Mouse (Mus musculus): ENCODE measurements at regions not wholly inside any gene's neighbourhood (a gene's known extent, or its start where the extent isn't known, plus 50 kb on each side); places are given as distances from the start of the nearest gene placed in this dataset.

GRCm38 (mm10) chr15:62152133-62152532 is 1229.3 kb upstream of the A1bg start:
- TF ChIP-seq EP300 (IDR thresholded peaks at IDR 0.05; ENCODE audit: insufficient read depth, low read depth, low read length) (no peak), POLR2A (IDR thresholded peaks at IDR 0.05; ENCODE audit: insufficient read depth, low read depth, low read length) (no peak), CTCF (IDR thresholded peaks at IDR 0.05) (no peak)
- WGBS, result 77% methylated on average over 2 of the region's 2 CpGs
- no peak overlapping the region for H3K27ac ChIP-seq
- no peaks in the 10 kb centered on the region for H3K4me1 ChIP-seq (ENCODE audit: control insufficient read depth, insufficient read depth, low read length)
- H3K79me2 ChIP-seq (replicated peaks; ENCODE audit: control insufficient read depth, insufficient read depth, low read length), result no peaks in the 10 kb centered on the region
- DNase-seq, result no peak
- intact Hi-C loops (cut with DNase I), result no loop called here
- no peaks in the 10 kb centered on the region for H3K27me3 ChIP-seq (ENCODE audit: control insufficient read depth, insufficient read depth, low read length)
- no peak overlapping the region for H3K4me3 ChIP-seq
- no peaks in the 10 kb centered on the region for H3K36me3 ChIP-seq (ENCODE audit: control insufficient read depth, insufficient read depth, low read length)
- no peak overlapping the region for H3K9ac ChIP-seq (ENCODE audit: low read depth, low read length)

GRCm38 (mm10) chr15:62151690-62152089 is 1228.9 kb upstream of the A1bg start:
- no peak for DNase-seq
- no peak overlapping the region for H3K27ac ChIP-seq
- intact Hi-C loops (cut with DNase I), result no loop called here
- no peaks in the 10 kb centered on the region for H3K4me1 ChIP-seq (ENCODE audit: control insufficient read depth, insufficient read depth, low read length)
- H3K36me3 ChIP-seq (ENCODE audit: control insufficient read depth, insufficient read depth, low read length), result no peaks in the 10 kb centered on the region
- H3K9ac ChIP-seq (ENCODE audit: low read depth, low read length), result no peak overlapping the region
- TF ChIP-seq POLR2A (IDR thresholded peaks at IDR 0.05; ENCODE audit: insufficient read depth, low read depth, low read length) (no peak), EP300 (IDR thresholded peaks at IDR 0.05; ENCODE audit: insufficient read depth, low read depth, low read length) (no peak), CTCF (IDR thresholded peaks at IDR 0.05) (no peak)
- no peaks in the 10 kb centered on the region for H3K79me2 ChIP-seq (replicated peaks; ENCODE audit: control insufficient read depth, insufficient read depth, low read length)
- no peaks in the 10 kb centered on the region for H3K27me3 ChIP-seq (ENCODE audit: control insufficient read depth, insufficient read depth, low read length)
- H3K4me3 ChIP-seq, result no peak overlapping the region
- 92% methylated on average over 3 of the region's 3 CpGs for WGBS

GRCm38 (mm10) chr15:62150296-62150695 is 1227.5 kb upstream of the A1bg start:
- Histone ChIP-seq H3K36me3 (ENCODE audit: control insufficient read depth, insufficient read depth, low read length) (no peaks in the 10 kb centered on the region), H3K4me1 (ENCODE audit: control insufficient read depth, insufficient read depth, low read length) (no peaks in the 10 kb centered on the region), H3K4me3 (no peak overlapping the region), H3K9ac (ENCODE audit: low read depth, low read length) (no peak overlapping the region), H3K79me2 (replicated peaks; ENCODE audit: control insufficient read depth, insufficient read depth, low read length) (no peaks in the 10 kb centered on the region), H3K27ac (no peak overlapping the region), H3K27me3 (ENCODE audit: control insufficient read depth, insufficient read depth, low read length) (no peaks in the 10 kb centered on the region)
- 79% methylated on average over 4 of the region's 4 CpGs for WGBS
- DNase-seq, result no peak
- TF ChIP-seq POLR2A (IDR thresholded peaks at IDR 0.05; ENCODE audit: insufficient read depth, low read depth, low read length), result no peak
- no peak for TF ChIP-seq CTCF (IDR thresholded peaks at IDR 0.05)
- no peak for TF ChIP-seq EP300 (IDR thresholded peaks at IDR 0.05; ENCODE audit: insufficient read depth, low read depth, low read length)
- intact Hi-C loops (cut with DNase I), result no loop called here

GRCm38 (mm10) chr15:62148680-62149237 is 1225.9 kb upstream of the A1bg start:
- no peak for DNase-seq
- no peak overlapping the region for H3K9ac ChIP-seq (ENCODE audit: low read depth, low read length)
- H3K27me3 ChIP-seq (ENCODE audit: control insufficient read depth, insufficient read depth, low read length), result no peaks in the 10 kb centered on the region
- H3K4me1 ChIP-seq (ENCODE audit: control insufficient read depth, insufficient read depth, low read length), result no peaks in the 10 kb centered on the region
- no peaks in the 10 kb centered on the region for H3K36me3 ChIP-seq (ENCODE audit: control insufficient read depth, insufficient read depth, low read length)
- H3K79me2 ChIP-seq (replicated peaks; ENCODE audit: control insufficient read depth, insufficient read depth, low read length), result no peaks in the 10 kb centered on the region
- intact Hi-C loops (cut with DNase I), result no loop called here
- WGBS, result 97% methylated on average over 10 of the region's 10 CpGs
- H3K4me3 ChIP-seq, result no peak overlapping the region
- no peak for TF ChIP-seq EP300 (IDR thresholded peaks at IDR 0.05; ENCODE audit: insufficient read depth, low read depth, low read length)
- no peak for TF ChIP-seq CTCF (IDR thresholded peaks at IDR 0.05)
- no peak overlapping the region for H3K27ac ChIP-seq

- H3K27me3 ChIP-seq (ENCODE audit: control insufficient read depth, insufficient read depth, low read length), result no peaks in the 10 kb centered on the region
- intact Hi-C loops (cut with DNase I), result no loop called here
- H3K9ac ChIP-seq (ENCODE audit: low read depth, low read length), result no peak overlapping the region
- H3K36me3 ChIP-seq (ENCODE audit: control insufficient read depth, insufficient read depth, low read length), result no peaks in the 10 kb centered on the region
- no peak overlapping the region for H3K4me3 ChIP-seq
- WGBS, result 65% methylated on average over 5 of the region's 5 CpGs
- no peaks in the 10 kb centered on the region for H3K4me1 ChIP-seq (ENCODE audit: control insufficient read depth, insufficient read depth, low read length)
- no peak overlapping the region for H3K27ac ChIP-seq
- no peak for TF ChIP-seq EP300 (IDR thresholded peaks at IDR 0.05; ENCODE audit: insufficient read depth, low read depth, low read length)
- TF ChIP-seq CTCF (IDR thresholded peaks at IDR 0.05), result no peak
- no peak for TF ChIP-seq POLR2A (IDR thresholded peaks at IDR 0.05; ENCODE audit: insufficient read depth, low read depth, low read length)
- no peaks in the 10 kb centered on the region for H3K79me2 ChIP-seq (replicated peaks; ENCODE audit: control insufficient read depth, insufficient read depth, low read length)
- DNase-seq, result no peak
Observed at GRCm38 (mm10) chr15:62147343-62147953, 1224.6 kb upstream of the A1bg start.

- Histone ChIP-seq H3K36me3 (ENCODE audit: control insufficient read depth, insufficient read depth, low read length) (no peaks in the 10 kb centered on the region), H3K27ac (no peak overlapping the region), H3K27me3 (ENCODE audit: control insufficient read depth, insufficient read depth, low read length) (no peaks in the 10 kb centered on the region), H3K4me3 (no peak overlapping the region), H3K79me2 (replicated peaks; ENCODE audit: control insufficient read depth, insufficient read depth, low read length) (no peaks in the 10 kb centered on the region), H3K4me1 (ENCODE audit: control insufficient read depth, insufficient read depth, low read length) (no peaks in the 10 kb centered on the region), H3K9ac (ENCODE audit: low read depth, low read length) (no peak overlapping the region)
- intact Hi-C loops (cut with DNase I), result no loop called here
- DNase-seq, result no peak
- WGBS, result 88% methylated on average over 4 of the region's 4 CpGs
- TF ChIP-seq POLR2A (IDR thresholded peaks at IDR 0.05; ENCODE audit: insufficient read depth, low read depth, low read length) (no peak), CTCF (IDR thresholded peaks at IDR 0.05) (no peak), EP300 (IDR thresholded peaks at IDR 0.05; ENCODE audit: insufficient read depth, low read depth, low read length) (no peak)
Observed at GRCm38 (mm10) chr15:62145643-62146285, 1223.0 kb upstream of the A1bg start.

All from heart, adult 2 months (tissue).